Mouse (Mus musculus) heart, postnatal 0 days (tissue): ENCODE measurements at regions not wholly inside any gene's neighbourhood (a gene's known extent, or its start where the extent isn't known, plus 50 kb on each side); places are given as distances from the start of the nearest gene placed in this dataset.

Source experiments
- ATAC-seq: fragments of 200-750 bp; cut with Nextera tagmentation; 2 replicates; pipeline ENCODE4 v1.8.0; 2017; ENCODE audit warnings: low read depth, moderate number of reproducible peaks, moderate library complexity; ENCODE audit not compliant: insufficient read depth
- DNase-seq: peaks from one replicate; pipeline ENCODE4 v3.0.0-alpha.2; 2016; ENCODE audit warnings: low spot score
- H3K27ac ChIP-seq: fragments of 300-500 bp; sonication (generic); 2 replicates; pipeline ENCODE4 v1.5.1; 2014; ENCODE audit warnings: low read depth, mild to moderate bottlenecking
- H3K27me3 ChIP-seq: fragments of 300-500 bp; sonication (generic); 2 replicates; pipeline ENCODE4 v1.6.1; 2014; ENCODE audit warnings: low read length, mixed read lengths; ENCODE audit not compliant: control insufficient read depth, insufficient read depth
- H3K36me3 ChIP-seq: fragments of 300-500 bp; sonication (generic); replicated peaks from 2 replicates; pipeline ENCODE4 v1.6.1; 2014; ENCODE audit warnings: low read length, mixed read lengths; ENCODE audit not compliant: control insufficient read depth, insufficient read depth
- H3K4me1 ChIP-seq: fragments of 300-500 bp; sonication (generic); 2 replicates; pipeline ENCODE4 v1.6.1; 2014; ENCODE audit warnings: antibody characterized with exemption; ENCODE audit not compliant: control insufficient read depth, insufficient read depth
- H3K4me2 ChIP-seq: fragments of 300-500 bp; sonication (generic); 2 replicates; pipeline ENCODE4 v1.6.1; 2014; ENCODE audit warnings: low read depth, mild to moderate bottlenecking, low read length, moderate library complexity
- H3K4me3 ChIP-seq: fragments of 300-500 bp; sonication (generic); 2 replicates; pipeline ENCODE4 v1.5.1; 2014; ENCODE audit warnings: low read depth, low read length
- H3K9ac ChIP-seq: fragments of 300-500 bp; sonication (generic); replicated peaks from 2 replicates; pipeline ENCODE4 v1.6.1; 2014; ENCODE audit warnings: low read depth, low read length, mixed read lengths
- H3K9me3 ChIP-seq: fragments of 300-500 bp; sonication (generic); replicated peaks from 2 replicates; pipeline ENCODE4 v1.6.1; 2016; ENCODE audit warnings: low read length; ENCODE audit not compliant: control insufficient read depth
- CTCF ChIP-seq: IDR thresholded peaks from 2 replicates; pipeline ENCODE4 v1.5.1; 2016; ENCODE audit warnings: antibody characterized with exemption, control low read depth, low read depth
- EP300 ChIP-seq: IDR thresholded peaks from 2 replicates; pipeline ENCODE4 v1.6.1; 2016; ENCODE audit warnings: antibody characterized with exemption, low read depth
- WGBS: fragments of 180-500 bp; shearing (Covaris S2); extraction: QIAGEN DNeasy Blood & Tissue Kit; methylation state at CpG from one replicate; pipeline ENCODE4 v1.1.7; 2014; 5-methylcytosine and 5-hydroxymethylcytosine counted together

GRCm38 (mm10) chr1:137129116-137129515 lies 168.9 kb upstream of the Nr5a2 start:
- 81% methylated on average over 9 of the region's 9 CpGs for WGBS

GRCm38 (mm10) chr1:137117866-137118265 lies 157.6 kb upstream of the Nr5a2 start:
- Histone ChIP-seq H3K9me3 (no peaks in the 10 kb centered on the region), H3K27me3 (no peaks in the 10 kb centered on the region), H3K9ac (no peak overlapping the region), H3K27ac (no peak overlapping the region), H3K4me3 (no peak overlapping the region), H3K4me1 (no peaks in the 10 kb centered on the region), H3K36me3 (no peaks in the 10 kb centered on the region), H3K4me2 (no peak overlapping the region)
- DNase-seq = no peak
- WGBS = 67% methylated on average over 3 of the region's 3 CpGs
- no peak for ATAC-seq
- TF ChIP-seq EP300 = no peak
- TF ChIP-seq CTCF = peak; percentile 28; the same call in 1 of the 2 replicates

More at GRCm38 (mm10) chr1:137129116-137129515, 168.9 kb upstream of the Nr5a2 start:
- Histone ChIP-seq H3K27ac (no peak overlapping the region), H3K4me2 (no peak overlapping the region), H3K36me3 (no peaks in the 10 kb centered on the region), H3K27me3 (no peaks in the 10 kb centered on the region), H3K4me3 (no peak overlapping the region), H3K4me1 (no peaks in the 10 kb centered on the region), H3K9me3 (no peaks in the 10 kb centered on the region), H3K9ac (no peak overlapping the region)
- DNase-seq (no peak), ATAC-seq (no peak)
- no peak for TF ChIP-seq EP300
- no peak for TF ChIP-seq CTCF

GRCm38 (mm10) chr1:137106444-137106843 lies 146.2 kb upstream of the Nr5a2 start:
- 68% methylated on average over 2 of the region's 2 CpGs for WGBS
- no peaks in the 10 kb centered on the region for H3K4me1 ChIP-seq
- no peaks in the 10 kb centered on the region for H3K36me3 ChIP-seq
- DNase-seq (no peak), ATAC-seq (no peak)
- no peaks in the 10 kb centered on the region for H3K27me3 ChIP-seq
- H3K9ac ChIP-seq = no peak overlapping the region
- H3K4me3 ChIP-seq = no peak overlapping the region
- H3K27ac ChIP-seq = no peak overlapping the region
- TF ChIP-seq CTCF (no peak), EP300 (no peak)
- no peaks in the 10 kb centered on the region for H3K9me3 ChIP-seq
- H3K4me2 ChIP-seq = no peak overlapping the region

GRCm38 (mm10) chr1:137091762-137092161 lies 131.5 kb upstream of the Nr5a2 start:
- Histone ChIP-seq H3K4me2 (no peak overlapping the region), H3K9ac (no peak overlapping the region), H3K27me3 (no peaks in the 10 kb centered on the region), H3K9me3 (no peaks in the 10 kb centered on the region), H3K27ac (no peak overlapping the region), H3K4me1 (no peaks in the 10 kb centered on the region), H3K36me3 (no peaks in the 10 kb centered on the region), H3K4me3 (no peak overlapping the region)
- 32% methylated on average over 9 of the region's 9 CpGs for WGBS
- no peak for TF ChIP-seq CTCF
- TF ChIP-seq EP300 = no peak
- DNase-seq = no peak
- ATAC-seq = no peak

- WGBS = 84% methylated on average over 10 of the region's 10 CpGs
- Histone ChIP-seq H3K9me3 (no peaks in the 10 kb centered on the region), H3K27me3 (no peaks in the 10 kb centered on the region), H3K27ac (no peak overlapping the region), H3K4me2 (no peak overlapping the region), H3K4me1 (no peaks in the 10 kb centered on the region), H3K4me3 (no peak overlapping the region), H3K36me3 (no peaks in the 10 kb centered on the region), H3K9ac (no peak overlapping the region)
- DNase-seq (no peak), ATAC-seq (no peak)
- TF ChIP-seq CTCF (no peak), EP300 (no peak)
These were observed 127.9 kb upstream of the Nr5a2 start for GRCm38 (mm10) chr1:137088148-137088547.

- Histone ChIP-seq H3K4me3 (no peak overlapping the region), H3K9ac (no peak overlapping the region), H3K9me3 (no peaks in the 10 kb centered on the region), H3K4me2 (no peak overlapping the region), H3K36me3 (no peaks in the 10 kb centered on the region), H3K27ac (no peak overlapping the region), H3K27me3 (no peaks in the 10 kb centered on the region), H3K4me1 (no peaks in the 10 kb centered on the region)
- 82% methylated on average over 3 of the region's 3 CpGs for WGBS
- ATAC-seq (no peak), DNase-seq (no peak)
- TF ChIP-seq CTCF = no peak
- TF ChIP-seq EP300 = no peak
These were observed 126.5 kb upstream of the Nr5a2 start for GRCm38 (mm10) chr1:137086766-137087165.
